Mouse (Mus musculus) neural tube, embryonic 14.5 days (tissue): ENCODE measurements around the gene Atxn2. TPM values are rescaled to one million over a fixed set of nuclear protein-coding genes. Genes with fewer than 3 reads are reported as not detected.

Experiments
- ATAC-seq: fragments of 200-750 bp; cut with Nextera tagmentation; 2 replicates; pipeline ENCODE4 v1.8.0; 2017; ENCODE audit warnings: low read depth, mild to moderate bottlenecking, moderate TSS enrichment, moderate library complexity
- H3K27ac ChIP-seq: fragments of 300-500 bp; sonication (generic); 2 replicates; pipeline ENCODE4 v1.5.1; 2014; ENCODE audit warnings: low read depth, mild to moderate bottlenecking, control low read depth, low read length, moderate library complexity, mixed read lengths
- H3K27me3 ChIP-seq: fragments of 300-500 bp; sonication (generic); 2 replicates; pipeline ENCODE4 v1.6.1; 2014; ENCODE audit warnings: low read length; ENCODE audit not compliant: control insufficient read depth, insufficient read depth
- H3K36me3 ChIP-seq: fragments of 300-500 bp; sonication (generic); 2 replicates; pipeline ENCODE4 v1.6.1; 2014; ENCODE audit warnings: low read length, mixed read lengths; ENCODE audit not compliant: control insufficient read depth, insufficient read depth
- H3K4me1 ChIP-seq: fragments of 300-500 bp; sonication (generic); 2 replicates; pipeline ENCODE4 v1.6.1; 2014; ENCODE audit warnings: low read length; ENCODE audit not compliant: control insufficient read depth, insufficient read depth
- H3K4me2 ChIP-seq: fragments of 300-500 bp; sonication (generic); 2 replicates; pipeline ENCODE4 v1.6.1; 2014; ENCODE audit warnings: mild to moderate bottlenecking, low read depth, low read length, control low read depth
- H3K4me3 ChIP-seq: fragments of 300-500 bp; sonication (generic); 2 replicates; pipeline ENCODE4 v1.5.1; 2014; ENCODE audit warnings: low read depth, low read length, control low read depth, mixed read lengths
- H3K9ac ChIP-seq: fragments of 300-500 bp; sonication (generic); replicated peaks from 2 replicates; pipeline ENCODE4 v1.6.1; 2014; ENCODE audit warnings: low read depth, mild to moderate bottlenecking, control low read depth, low read length, mixed read lengths
- H3K9me3 ChIP-seq: fragments of 300-500 bp; sonication (generic); 2 replicates; pipeline ENCODE4 v1.6.1; 2016; ENCODE audit warnings: low read length; ENCODE audit not compliant: control insufficient read depth
- WGBS: fragments of 180-500 bp; shearing (Covaris S2); extraction: QIAGEN DNeasy Blood & Tissue Kit; methylation state at CpG from one replicate; pipeline ENCODE4 v1.1.7; 2014; 5-methylcytosine and 5-hydroxymethylcytosine counted together
- polyA plus RNA-seq: library from polyadenylated mRNA; unstranded; fragments of >200 nt; fragmentation: Nextera tagmentation; extraction: Ambion mirVana; gene quantifications from 2 replicates; pipeline ENCODE4 v1.2.1, GENCODE M21; 2014

The Atxn2 gene
- polyA plus RNA-seq, 1 experiment from 2014 or later = 94.8 TPM

DNA sequence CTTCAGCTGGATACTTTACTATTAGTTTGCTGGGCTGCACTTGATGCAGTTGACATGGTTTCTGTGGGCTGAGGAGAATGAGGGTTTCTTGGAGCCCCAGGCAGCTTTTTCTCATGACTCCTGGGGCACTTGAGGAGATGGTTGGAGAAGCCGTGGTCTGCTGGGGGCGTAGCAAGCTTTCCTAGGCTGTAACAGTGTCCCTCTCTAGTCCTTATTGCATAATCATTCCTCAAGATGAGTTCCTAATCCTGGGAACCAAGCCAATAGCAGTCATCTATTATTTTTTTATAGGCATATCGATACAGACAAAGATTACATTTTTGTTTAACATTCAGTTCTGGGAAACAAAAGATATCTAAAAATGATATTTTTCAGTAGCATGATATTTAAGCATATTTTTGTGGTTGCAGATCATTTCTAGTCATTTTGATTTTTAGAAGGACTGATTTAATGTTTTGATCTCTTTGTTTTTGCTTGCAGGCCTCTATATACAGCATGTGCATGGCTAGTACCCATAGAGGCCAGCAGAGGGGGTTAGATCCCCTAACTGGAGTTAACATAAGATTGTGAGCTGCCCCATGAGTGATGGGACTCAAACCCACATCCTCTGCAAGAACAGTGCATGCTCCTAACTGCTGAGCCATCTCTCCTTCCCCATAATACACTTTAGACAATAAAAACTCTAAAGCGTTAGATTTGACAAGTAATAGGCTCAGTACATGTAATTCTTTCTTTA, 55.1 kb downstream of the Atxn2 start:
- 90% methylated on average over 4 of the region's 4 CpGs for WGBS
- Histone ChIP-seq H3K4me3 (no peak overlapping the region), H3K4me1 (no peaks in the 10 kb centered on the region), H3K36me3 (no peaks in the 10 kb centered on the region; the same call in 1 of the 2 replicates), H3K27ac (no peak overlapping the region), H3K4me2 (no peak overlapping the region), H3K9ac (no peak overlapping the region), H3K9me3 (no peaks in the 10 kb centered on the region), H3K27me3 (no peaks in the 10 kb centered on the region)
- no peak for ATAC-seq

- H3K4me1 ChIP-seq = no peaks in the 10 kb centered on the region
- peaks cover 2% of the 10 kb centered on the region for H3K36me3 ChIP-seq
- no peak for ATAC-seq
- no peak overlapping the region for H3K9ac ChIP-seq
- no peaks in the 10 kb centered on the region for H3K9me3 ChIP-seq
- H3K4me3 ChIP-seq = no peak overlapping the region
- WGBS = 97% methylated on average over 2 of the region's 2 CpGs
- no peak overlapping the region for H3K4me2 ChIP-seq
- no peak overlapping the region for H3K27ac ChIP-seq
- H3K27me3 ChIP-seq = no peaks in the 10 kb centered on the region
Observed at GRCm38 (mm10) chr5:121767564-121767963, 56.4 kb downstream of the Atxn2 start.

DNA sequence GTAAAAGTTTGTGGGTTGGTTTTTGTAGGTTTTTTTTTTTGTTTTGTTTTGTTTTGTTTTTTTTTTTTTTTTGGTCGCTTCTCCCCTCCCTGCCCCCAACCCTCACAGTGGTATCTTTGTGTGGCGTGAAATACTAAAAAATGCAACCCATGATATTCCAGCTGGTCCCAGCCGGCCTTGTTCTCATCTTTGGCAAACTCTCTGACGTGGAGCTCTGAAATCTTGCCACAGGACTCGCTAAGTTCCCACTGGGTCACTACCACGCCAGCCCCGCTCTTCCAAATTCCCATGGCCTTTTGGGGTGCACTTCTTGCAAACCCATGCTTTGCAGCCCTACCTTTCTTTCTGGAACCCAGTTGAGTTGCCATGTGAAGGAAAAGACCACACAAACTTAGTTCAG, 58.7 kb downstream of the Atxn2 start:
- Histone ChIP-seq H3K36me3 (peaks cover 4% of the 10 kb centered on the region), H3K27me3 (no peaks in the 10 kb centered on the region), H3K4me3 (no peak overlapping the region), H3K9ac (no peak overlapping the region), H3K4me1 (no peaks in the 10 kb centered on the region), H3K27ac (no peak overlapping the region), H3K9me3 (no peaks in the 10 kb centered on the region), H3K4me2 (no peak overlapping the region)
- 83% methylated on average over 7 of the region's 7 CpGs for WGBS
- ATAC-seq = no peak

GRCm38 (mm10) chr5:121771611-121772010, 60.5 kb downstream of the Atxn2 start:
- Histone ChIP-seq H3K4me2 (no peak overlapping the region), H3K27ac (no peak overlapping the region), H3K27me3 (no peaks in the 10 kb centered on the region), H3K36me3 (peaks cover 17% of the 10 kb centered on the region), H3K9ac (no peak overlapping the region), H3K4me3 (no peak overlapping the region), H3K9me3 (no peaks in the 10 kb centered on the region), H3K4me1 (no peaks in the 10 kb centered on the region)
- 93% methylated on average over 3 of the region's 3 CpGs for WGBS
- ATAC-seq = no peak

DNA sequence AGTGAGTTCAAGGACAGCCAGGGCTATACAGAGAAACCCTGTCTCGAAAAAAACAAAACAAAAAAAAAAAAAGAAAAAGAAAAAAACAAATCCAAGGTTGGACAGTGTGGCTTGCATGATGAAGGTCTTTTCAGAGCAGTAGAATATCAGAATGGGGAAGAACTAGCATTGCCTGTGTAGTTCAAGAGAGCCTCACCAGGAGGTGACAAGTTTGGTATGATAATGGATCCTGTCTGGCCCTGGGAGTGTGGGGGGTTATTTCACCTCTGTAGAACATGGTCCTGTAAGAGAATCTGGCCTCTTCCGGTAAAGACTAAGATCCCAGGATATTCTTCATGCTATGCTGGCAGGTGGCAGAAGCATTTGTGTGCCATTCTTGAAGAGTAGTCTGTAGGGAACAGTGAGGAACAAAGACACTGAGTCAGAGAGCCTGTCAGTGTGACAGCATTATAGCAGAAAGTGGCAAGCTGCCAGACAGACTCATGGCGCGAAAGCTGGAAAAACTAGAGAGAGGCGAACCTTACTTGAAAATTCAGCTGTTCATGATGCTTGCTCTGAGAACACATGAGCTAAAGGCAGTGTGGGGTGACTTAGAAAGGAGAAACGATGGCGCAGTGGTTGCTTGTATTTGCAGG, 67.5 kb downstream of the Atxn2 start:
- ATAC-seq = no peak
- Histone ChIP-seq H3K9ac (no peak overlapping the region), H3K27ac (no peak overlapping the region), H3K27me3 (no peaks in the 10 kb centered on the region), H3K4me3 (no peak overlapping the region), H3K4me1 (peaks cover under 1% of the 10 kb centered on the region; the same call in 1 of the 2 replicates), H3K36me3 (peaks cover 22% of the 10 kb centered on the region; the same call in 1 of the 2 replicates), H3K9me3 (no peaks in the 10 kb centered on the region), H3K4me2 (no peak overlapping the region)
- 54% methylated on average over 7 of the region's 7 CpGs for WGBS

- Histone ChIP-seq H3K4me3 (no peak overlapping the region), H3K27ac (no peak overlapping the region), H3K9me3 (no peaks in the 10 kb centered on the region), H3K4me1 (peaks cover 6% of the 10 kb centered on the region; the same call in 1 of the 2 replicates), H3K27me3 (no peaks in the 10 kb centered on the region), H3K9ac (no peak overlapping the region), H3K36me3 (peaks cover 21% of the 10 kb centered on the region; the same call in 1 of the 2 replicates), H3K4me2 (no peak overlapping the region)
- 81% methylated on average over 5 of the region's 5 CpGs for WGBS
- no peak for ATAC-seq
Observed at GRCm38 (mm10) chr5:121780180-121780579, 69.0 kb downstream of the Atxn2 start.

DNA sequence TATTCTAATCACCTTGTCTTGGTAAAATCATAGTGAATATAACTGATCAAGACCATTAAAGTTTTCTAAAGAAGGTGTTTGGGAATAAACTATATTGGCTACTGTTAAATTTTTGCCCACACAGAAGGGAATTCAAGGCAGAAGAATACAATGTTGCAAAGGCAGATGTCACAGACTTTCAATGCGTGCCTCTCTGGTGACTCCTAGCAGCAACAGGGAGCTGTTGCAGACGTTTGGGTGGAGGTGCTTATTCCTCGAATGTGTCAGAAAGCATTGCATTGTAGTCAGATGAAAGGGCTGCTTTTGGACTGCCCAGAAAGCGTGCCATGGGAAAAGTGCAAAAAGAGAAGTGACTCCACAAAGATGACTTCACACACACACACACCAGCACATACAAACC, 71.3 kb downstream of the Atxn2 start:
- no peaks in the 10 kb centered on the region for H3K9me3 ChIP-seq
- H3K4me2 ChIP-seq = no peak overlapping the region
- peaks cover 25% of the 10 kb centered on the region; the same call in 1 of the 2 replicates for H3K36me3 ChIP-seq
- ATAC-seq = no peak
- H3K4me1 ChIP-seq = peaks cover 6% of the 10 kb centered on the region; the same call in 1 of the 2 replicates
- no peak overlapping the region for H3K27ac ChIP-seq
- H3K9ac ChIP-seq = no peak overlapping the region
- WGBS = 50% methylated on average over 4 of the region's 4 CpGs
- no peak overlapping the region for H3K4me3 ChIP-seq
- no peaks in the 10 kb centered on the region for H3K27me3 ChIP-seq

DNA sequence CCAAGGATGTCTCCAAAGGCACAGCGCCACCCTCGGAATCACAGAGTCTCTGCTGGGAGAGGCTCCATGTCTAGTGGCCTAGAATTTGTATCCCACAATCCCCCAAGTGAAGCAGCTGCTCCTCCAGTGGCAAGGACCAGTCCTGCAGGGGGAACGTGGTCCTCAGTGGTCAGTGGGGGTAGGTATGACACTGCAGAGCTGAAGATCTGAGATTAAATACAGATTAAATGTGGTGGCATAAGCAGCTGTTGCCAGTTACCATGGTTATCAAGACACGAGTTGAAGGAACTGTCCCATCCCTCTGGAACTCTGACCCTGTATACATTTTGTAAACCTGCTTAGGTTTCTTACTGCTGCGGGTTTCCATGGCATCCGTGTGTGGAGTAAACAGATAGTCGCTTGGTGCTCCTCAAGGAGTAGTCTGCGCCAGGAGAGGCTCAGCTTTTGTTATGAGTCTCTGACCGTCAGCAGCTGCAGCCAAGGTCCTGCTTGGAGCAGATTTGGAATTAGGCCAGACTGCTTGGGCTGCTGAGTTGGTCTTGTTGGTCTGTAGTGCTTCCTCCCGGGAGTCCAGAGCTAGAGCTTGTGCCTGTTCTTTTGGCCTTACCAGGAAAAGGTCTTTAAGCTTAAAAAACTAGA, 72.8 kb downstream of the Atxn2 start:
- Histone ChIP-seq H3K4me2 (no peak overlapping the region), H3K36me3 (peaks cover 19% of the 10 kb centered on the region; the same call in 1 of the 2 replicates), H3K27ac (no peak overlapping the region), H3K9me3 (no peaks in the 10 kb centered on the region), H3K9ac (no peak overlapping the region), H3K4me1 (peaks cover 6% of the 10 kb centered on the region; the same call in 1 of the 2 replicates), H3K4me3 (no peak overlapping the region), H3K27me3 (no peaks in the 10 kb centered on the region)
- 67% methylated on average over 10 of the region's 10 CpGs for WGBS
- ATAC-seq = peak; percentile 49; the same call in 1 of the 2 replicates

DNA sequence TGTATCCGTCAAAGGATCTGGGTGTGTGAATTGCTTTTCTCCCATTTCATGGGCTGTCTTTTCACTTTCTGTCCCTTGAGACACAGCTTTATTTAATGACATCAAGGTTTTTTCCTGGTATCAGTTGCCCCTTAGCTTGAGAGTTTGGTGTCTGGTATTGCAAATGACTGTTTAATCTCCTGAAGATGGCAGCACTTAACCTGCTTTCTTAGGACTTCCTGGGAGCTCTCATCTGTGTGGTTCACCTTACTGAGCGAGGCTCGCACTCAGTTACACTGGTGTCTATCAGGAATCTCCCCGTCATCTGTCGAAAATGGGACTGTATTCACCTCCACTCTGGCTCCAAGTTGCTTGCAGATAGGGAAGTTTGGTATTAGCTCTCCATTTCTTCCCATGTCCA, 79.9 kb downstream of the Atxn2 start:
- Histone ChIP-seq H3K4me3 (no peak overlapping the region), H3K27ac (no peak overlapping the region), H3K4me2 (no peak overlapping the region), H3K4me1 (no peaks in the 10 kb centered on the region), H3K27me3 (no peaks in the 10 kb centered on the region), H3K9ac (no peak overlapping the region), H3K9me3 (no peaks in the 10 kb centered on the region), H3K36me3 (peaks cover 35% of the 10 kb centered on the region)
- WGBS = 87% methylated on average over 5 of the region's 5 CpGs
- no peak for ATAC-seq
